Mouse (Mus musculus) myocyte (in vitro differentiated cells): ENCODE results near the gene Tnpo3.

Source experiments
- CEBPB ChIP-seq: IDR thresholded peaks from 2 replicates; pipeline ENCODE4 v1.6.1; 2011; ENCODE audit warnings: mild to moderate bottlenecking, moderate library complexity; ENCODE audit not compliant: poor library complexity, insufficient read depth, severe bottlenecking
- E2F4 ChIP-seq: IDR thresholded peaks from one replicate; pipeline ENCODE4 v1.6.1; 2011; ENCODE audit warnings: mild to moderate bottlenecking, control low read depth, moderate library complexity; ENCODE audit not compliant: insufficient read depth
- MAX ChIP-seq: IDR thresholded peaks from one replicate; pipeline ENCODE4 v1.6.1; 2011; ENCODE audit warnings: low read depth, mild to moderate bottlenecking, control low read depth
- MYOD1 ChIP-seq, 3 experiments: IDR thresholded peaks; one replicate each; pipeline ENCODE4 v1.6.1; 2011; ENCODE audit warnings: control low read depth in 2 of 3, low read depth in 2 of 3, mild to moderate bottlenecking in 2 of 3, moderate library complexity in 1 of 3; ENCODE audit not compliant: insufficient read length in 2 of 3, control insufficient read depth in 1 of 3
- MYOG ChIP-seq, 3 experiments: IDR thresholded peaks; one replicate each; pipeline ENCODE4 v1.6.1; 2011; ENCODE audit warnings: control low read depth in 2 of 3, low read depth in 2 of 3, mild to moderate bottlenecking in 2 of 3; ENCODE audit not compliant: insufficient read length in 2 of 3, control insufficient read depth in 1 of 3, insufficient read depth in 1 of 3
- POLR2A ChIP-seq: IDR thresholded peaks from one replicate; pipeline ENCODE4 v1.6.1; 2011; ENCODE audit warnings: low read depth, mild to moderate bottlenecking, control low read depth, moderate library complexity; ENCODE audit not compliant: insufficient read length
- POLR2AphosphoS2 ChIP-seq: IDR thresholded peaks from one replicate; pipeline ENCODE4 v1.6.1; 2011; ENCODE audit warnings: low read depth, control low read depth; ENCODE audit not compliant: insufficient read length
- REST ChIP-seq: IDR thresholded peaks from one replicate; pipeline ENCODE4 v1.6.1; 2011; ENCODE audit warnings: mild to moderate bottlenecking, control low read depth, moderate library complexity; ENCODE audit not compliant: insufficient read depth, insufficient read length
- SRF ChIP-seq: IDR thresholded peaks from one replicate; pipeline ENCODE4 v1.6.1; 2011; ENCODE audit warnings: low read depth; ENCODE audit not compliant: control insufficient read depth, insufficient read length
- TCF12 ChIP-seq: IDR thresholded peaks from one replicate; pipeline ENCODE4 v1.6.1; 2011; ENCODE audit warnings: mild to moderate bottlenecking, control low read depth; ENCODE audit not compliant: poor library complexity, insufficient read depth, severe bottlenecking
- TCF3 ChIP-seq: IDR thresholded peaks from one replicate; pipeline ENCODE4 v1.6.1; 2011; ENCODE audit warnings: low read depth, control low read depth; ENCODE audit not compliant: insufficient read length
- USF1 ChIP-seq: IDR thresholded peaks from one replicate; pipeline ENCODE4 v1.6.1; 2011; ENCODE audit warnings: low read depth, mild to moderate bottlenecking, control low read depth, moderate library complexity

GRCm38 (mm10) chr6:29524034-29524489 lies 85.6 kb downstream of the Tnpo3 start:
- TF ChIP-seq POLR2A (no peak), TCF12 (no peak), USF1 (no peak), MYOD1 (IDR thresholded peaks at IDR 0.05; ENCODE audit: control insufficient read depth in 1 of 3, insufficient read length in 2 of 3, low read depth in 2 of 3) (no peak), E2F4 (no peak), CEBPB (no peak), REST (no peak), MAX (no peak), POLR2AphosphoS2 (no peak), TCF3 (no peak), MYOG (IDR thresholded peaks at IDR 0.05; ENCODE audit: control insufficient read depth in 1 of 3, insufficient read depth in 1 of 3, insufficient read length in 2 of 3, low read depth in 2 of 3) (no peak), SRF (no peak)
